Mouse (Mus musculus) monocyte, adult 2 months (primary cell): ENCODE measurements around the gene Pidd1.

ENCODE experiments used
- DNase-seq, 2 experiments: peaks; one replicate each; pipeline ENCODE4 v3.0.0; 2022; ENCODE audit warnings: low spot score in 2 of 2, low read depth in 1 of 2

Pidd1 gene

DNA sequence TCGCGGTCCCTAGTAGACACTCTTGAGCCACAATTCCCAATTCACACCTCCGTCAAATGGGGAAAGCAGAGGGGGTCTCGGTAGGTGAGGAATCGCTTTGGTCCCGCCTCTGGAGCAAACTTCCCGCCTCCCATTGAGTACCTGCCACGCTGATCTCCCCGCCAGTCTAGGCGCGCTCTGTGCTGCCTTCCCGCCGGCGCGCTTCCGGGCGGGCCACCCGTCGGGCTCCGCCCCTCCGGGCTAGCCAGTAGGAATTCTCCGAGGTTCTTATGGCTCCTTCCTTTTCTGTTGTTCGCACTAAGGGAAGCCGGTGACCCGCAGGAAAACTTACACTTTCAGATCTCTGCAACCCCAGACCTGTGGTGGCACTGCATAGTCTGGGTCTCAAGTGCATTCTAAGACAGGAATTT lies at the start of gene Pidd1:
Pidd1 (minus strand) TSS at position 198 of the 410 bp plus-strand sequence.
- no peak for DNase-seq

DNA sequence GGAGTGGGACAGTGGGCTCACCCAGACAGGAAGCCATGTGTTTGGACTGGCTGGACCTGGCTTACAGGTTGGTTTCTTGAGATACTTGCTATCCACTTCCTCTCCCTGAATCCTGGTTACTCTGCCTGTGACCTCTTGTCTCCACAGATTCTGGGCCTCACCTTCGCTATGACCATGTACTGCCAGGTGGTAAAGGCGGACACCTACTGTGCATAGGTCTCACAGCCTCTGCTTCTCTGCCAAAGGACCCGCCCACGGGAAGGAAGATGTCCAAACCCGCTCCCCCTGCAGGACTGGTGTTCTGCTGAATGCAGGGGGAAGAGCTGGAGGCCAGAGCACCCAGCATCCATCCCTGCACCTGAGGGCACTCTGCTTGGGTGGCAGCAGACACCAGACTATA lies 48.9 kb upstream of the Pidd1 start:
- no peak for DNase-seq

DNA sequence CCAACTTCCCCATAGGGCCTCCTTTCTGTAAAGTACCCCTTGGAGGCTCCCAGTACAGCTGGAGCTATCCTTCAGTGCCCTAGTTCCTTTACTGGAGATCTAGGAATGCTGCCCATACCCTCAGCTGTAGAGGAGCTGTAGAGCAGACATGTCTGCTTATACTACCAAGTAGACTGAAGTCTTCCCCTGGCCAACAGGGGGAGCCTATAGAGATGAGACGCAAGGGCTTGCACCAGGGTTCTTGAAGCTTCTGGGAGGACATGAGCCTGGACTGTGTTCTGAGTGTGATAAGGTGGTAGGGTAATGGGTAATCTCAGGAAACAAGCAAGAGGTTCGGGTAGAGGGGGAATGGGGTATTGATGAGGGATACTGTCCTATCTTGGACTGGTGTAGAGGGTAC lies 47.3 kb upstream of the Pidd1 start:
- no peak for DNase-seq

DNA sequence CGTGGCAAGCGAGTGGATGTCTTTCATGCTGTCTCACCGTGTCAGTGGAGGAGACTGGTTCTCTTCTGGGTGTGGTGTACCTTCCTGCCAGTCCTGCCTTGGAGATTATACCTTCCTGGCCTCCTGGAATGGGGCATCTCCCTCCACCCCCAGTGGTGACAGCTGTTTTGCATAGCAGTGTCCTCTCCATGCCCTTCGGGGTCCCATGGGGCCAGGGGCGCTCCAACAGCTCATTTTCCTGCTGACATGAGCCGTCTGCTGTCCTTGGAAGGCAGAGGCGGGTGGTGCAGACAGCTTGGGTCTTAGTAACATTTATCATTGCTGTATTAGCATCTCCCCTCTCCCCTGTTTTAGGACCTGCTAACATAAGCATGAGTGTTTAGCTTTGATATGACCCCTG lies 43.3 kb upstream of the Pidd1 start:
- DNase-seq: no peak

DNA sequence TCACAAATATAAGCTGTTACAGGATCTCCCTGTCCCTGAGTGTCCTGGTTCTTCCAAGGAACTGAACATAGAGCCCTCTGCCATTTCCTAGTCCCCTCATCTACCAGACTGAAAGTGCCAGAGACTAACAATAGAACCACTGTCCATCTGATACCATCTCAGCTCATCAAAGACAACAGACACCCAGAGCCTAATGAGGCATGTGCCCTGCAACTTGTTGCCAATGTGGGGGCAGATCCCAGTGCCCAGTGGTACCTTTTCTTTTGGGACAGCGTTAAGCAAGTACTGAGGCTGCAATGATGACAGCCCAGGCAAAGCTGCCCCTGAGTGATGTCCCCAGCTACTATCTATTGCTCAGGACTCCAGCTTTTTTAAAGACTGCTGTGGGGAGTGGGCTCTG lies 42.4 kb upstream of the Pidd1 start:
- no peak for DNase-seq

DNA sequence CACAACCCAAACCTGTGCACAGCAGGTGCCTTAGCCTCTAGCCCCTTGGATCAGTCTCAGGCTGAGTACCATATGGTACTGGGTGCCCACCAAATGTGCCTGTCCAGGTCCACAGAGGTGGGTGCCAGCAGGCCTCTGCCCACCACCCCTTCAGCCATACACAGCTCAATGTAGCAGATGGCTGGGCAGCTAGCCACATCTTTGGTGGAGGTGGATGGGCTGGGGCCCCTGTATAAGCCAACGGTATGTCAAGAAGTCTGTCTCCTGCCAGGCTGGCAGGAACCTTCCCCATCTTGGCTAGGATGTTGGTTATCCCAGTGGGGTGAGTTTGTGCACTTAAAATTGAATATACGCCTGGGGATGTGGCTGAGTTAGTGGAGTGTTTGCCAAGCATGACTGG lies 41.8 kb upstream of the Pidd1 start:
- no peak for DNase-seq

DNA sequence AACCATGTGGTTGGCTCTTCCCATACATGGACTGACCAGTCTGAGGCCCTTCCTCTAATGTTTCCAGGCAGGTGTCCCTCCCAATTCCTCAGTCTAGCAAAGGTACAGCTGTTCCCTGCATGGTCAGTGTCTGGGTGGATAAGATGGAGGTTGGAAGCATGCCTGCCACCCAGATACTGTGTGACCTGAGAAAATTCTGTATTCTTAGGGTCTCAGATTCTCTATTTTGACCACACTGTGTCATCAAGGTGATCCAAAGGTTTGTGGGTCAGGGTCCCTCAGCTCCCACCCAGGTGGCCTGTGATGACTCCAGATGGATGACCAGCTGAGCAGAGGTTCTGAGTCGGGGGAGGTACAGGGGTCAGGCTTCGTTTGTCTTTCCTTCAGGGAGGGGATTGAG lies 41.4 kb upstream of the Pidd1 start:
- no peak for DNase-seq

DNA sequence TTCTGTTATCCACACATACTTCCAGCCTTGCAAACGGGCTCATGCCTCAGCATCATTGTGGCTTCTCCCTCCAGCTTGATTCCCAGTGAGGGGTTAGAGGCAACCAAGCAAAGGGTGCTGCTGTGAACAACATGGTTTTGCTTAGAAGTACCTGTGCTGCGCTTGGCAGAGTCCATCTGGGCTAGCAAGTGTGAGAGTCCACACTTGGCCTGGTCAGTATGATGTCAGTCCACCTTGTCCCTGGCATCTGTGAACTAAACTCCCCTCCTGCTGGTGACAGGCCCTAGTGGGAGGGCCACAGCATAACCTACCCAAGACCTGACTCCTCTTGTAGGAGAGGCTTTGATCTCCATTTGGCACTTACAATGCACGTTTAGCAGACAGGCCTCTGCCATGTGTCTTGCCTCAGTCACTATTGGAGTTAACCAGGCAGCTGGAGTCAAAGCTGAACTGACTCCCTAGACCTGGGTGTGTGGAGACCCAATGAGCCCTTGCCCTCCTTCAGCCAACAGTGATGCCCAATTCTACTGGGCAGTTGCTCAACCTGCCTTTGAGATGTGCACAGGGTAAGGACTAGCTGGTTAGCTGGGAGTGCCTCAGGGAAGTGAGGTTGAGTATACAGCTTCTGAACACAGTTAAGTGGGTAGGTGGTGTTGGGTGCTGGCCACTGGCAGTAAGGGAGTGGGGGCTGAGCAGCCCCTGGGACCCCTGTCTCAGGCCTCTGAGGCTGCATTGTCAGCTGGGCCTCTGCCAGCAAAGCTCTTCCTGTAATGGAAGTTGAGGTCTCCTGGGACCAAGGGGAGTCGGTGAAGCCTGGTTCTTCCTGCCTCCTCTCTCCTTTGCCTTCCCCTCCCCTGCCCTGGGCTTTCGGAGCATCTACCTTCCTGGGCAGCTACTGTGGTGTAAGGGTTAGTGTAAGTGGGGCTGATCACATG lies 40.6 kb upstream of the Pidd1 start:
- no peak for DNase-seq

DNA sequence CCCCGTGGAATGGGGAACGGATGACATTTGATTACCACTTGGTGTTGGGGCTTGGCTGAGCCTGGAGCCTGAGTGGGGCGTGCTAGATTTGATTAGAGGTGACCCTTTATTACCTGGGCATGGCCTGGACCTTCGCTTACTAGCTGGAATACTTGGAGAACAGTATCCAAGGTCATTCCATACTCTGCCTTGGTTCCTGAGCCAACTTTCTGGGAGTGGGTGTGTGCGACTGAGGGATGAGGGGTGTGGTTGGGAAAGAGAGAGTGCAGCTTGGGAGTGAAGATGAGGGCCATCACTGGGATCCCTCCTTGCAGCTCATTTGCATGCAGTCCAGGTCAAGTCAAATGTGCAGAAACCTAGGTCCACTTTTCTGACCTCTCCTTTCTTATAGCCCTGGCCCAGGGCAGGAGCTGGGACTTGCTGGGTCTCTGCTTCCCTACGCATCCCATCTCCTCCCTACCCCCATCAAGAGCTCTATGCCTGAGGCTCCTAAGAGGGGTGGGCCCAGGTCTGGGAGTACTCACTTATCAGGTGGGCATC lies 39.4 kb upstream of the Pidd1 start:
- DNase-seq: no peak

DNA sequence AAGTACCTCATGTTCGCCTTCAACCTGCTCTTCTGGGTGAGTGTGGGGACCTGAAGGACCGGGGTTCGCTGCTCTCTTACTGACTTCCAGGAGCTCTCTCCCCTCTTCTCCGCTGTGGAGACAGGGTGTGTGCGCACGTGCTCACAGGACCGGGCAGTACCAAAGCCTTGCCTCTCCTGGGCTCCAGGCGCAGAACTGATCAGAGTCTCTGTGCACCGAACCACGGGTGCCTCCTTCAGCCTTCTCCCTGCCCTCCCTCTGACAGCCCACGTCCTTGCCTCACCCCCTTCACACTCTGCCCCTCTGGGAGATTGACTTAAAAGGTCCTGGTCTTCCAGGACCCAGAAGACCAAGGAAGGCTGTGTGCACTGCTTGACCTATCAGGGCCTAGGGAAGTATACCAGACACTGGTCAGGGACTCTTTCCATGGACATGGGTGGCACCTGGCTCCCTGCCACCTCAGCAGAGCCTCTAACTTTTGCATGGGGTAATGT lies 38.8 kb upstream of the Pidd1 start:
- DNase-seq: no peak

DNA sequence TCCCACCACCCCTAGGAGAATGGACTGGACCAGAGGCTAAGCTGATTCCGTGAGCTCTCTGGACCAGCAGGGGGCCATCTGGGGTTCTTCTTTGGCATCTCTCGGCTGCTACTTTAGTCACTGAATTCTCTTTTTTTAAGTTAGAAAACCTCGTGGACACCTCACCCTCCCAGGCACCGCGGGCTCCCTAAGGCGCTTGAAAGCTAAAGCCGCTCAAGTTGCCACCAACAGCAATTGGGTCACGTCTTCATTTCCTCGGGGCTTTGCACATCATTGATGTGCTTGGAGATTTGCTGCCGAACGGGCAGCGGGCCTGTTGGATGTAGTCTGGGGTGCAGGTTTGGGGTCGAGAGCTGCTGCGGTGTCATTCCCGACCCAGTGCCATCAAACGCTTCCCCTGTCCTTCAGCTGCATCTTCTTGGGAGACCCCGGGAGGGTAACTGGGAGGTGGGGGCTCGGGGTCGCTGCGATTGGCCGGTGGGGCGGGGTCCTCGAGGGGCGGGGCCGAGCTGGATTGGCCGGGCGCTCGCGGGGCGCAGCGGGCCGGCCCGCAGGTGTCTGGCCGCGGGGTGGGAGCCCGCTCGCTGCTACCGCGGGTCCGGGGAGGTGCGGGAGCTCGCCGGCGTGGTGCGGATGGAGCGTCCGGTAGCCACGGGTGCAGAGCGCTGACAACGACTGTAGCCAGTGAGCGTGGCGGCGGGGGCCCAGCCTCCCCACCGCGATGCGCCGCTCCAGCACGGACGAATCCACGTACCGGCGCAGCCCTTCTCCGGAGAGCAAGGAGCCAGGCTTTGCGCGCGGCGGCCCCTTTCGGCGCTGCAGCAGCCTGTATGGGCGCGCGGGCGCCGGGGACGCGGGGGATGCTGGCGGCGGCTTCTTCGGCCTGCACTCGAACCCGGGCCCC lies 37.9 kb upstream of the Pidd1 start:
- no peak for DNase-seq

DNA sequence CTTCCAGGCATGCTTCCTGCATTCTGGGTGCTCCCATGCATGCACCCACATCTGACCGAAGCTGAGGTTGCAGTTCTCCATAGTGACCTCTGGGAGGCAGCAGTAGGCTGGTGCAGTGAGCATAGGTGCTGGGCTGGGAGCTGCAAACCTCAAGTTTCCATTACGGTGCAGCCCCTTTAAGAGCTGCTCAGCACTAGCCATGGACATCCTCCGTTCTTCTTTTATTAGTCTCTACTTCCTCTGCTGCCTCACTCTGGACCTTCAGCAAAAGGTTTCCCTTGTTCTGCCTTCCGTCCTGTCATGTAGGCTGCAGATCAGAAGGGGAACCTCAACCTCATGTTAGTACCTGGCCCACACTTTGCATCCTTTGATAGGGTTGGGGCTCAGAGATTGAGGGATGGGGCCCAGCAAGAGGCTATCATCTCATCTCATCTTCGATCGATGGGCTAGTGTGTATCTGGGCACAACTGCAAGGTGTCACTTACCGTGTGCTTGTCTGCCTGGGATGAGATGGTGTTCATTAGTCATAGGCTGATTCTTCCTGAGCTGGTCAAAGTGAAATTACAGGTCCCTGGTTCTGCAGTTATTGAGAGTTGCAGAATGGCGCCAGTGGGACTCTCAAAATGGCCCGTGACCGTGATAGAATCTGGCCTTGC lies 37.1 kb upstream of the Pidd1 start:
- peak in 1 of 2 experiments; percentile 52 for DNase-seq

DNA sequence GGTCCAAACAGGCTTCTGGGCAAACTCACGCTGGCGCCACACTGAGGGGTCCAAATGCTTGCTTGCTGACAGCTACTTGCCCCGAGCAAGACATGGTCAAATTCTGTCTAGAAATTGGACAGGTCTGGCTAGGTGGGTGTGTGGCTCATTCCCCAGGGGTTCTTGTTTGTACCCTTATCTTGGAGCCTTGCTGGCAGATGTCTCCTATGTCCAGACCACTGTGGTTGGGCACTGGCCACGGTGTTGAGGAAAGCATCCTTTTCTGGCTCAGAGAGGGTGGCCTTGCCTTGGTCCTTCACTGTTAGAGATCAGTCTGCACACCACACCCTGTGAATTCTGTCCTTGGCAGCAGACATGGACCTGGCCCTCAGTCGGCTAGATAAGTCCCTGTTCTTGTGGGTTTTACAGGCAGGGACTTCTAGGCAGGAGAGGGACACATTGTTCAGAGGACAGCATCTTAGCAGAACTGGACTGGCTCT lies 34.5 kb upstream of the Pidd1 start:
- no peak for DNase-seq

DNA sequence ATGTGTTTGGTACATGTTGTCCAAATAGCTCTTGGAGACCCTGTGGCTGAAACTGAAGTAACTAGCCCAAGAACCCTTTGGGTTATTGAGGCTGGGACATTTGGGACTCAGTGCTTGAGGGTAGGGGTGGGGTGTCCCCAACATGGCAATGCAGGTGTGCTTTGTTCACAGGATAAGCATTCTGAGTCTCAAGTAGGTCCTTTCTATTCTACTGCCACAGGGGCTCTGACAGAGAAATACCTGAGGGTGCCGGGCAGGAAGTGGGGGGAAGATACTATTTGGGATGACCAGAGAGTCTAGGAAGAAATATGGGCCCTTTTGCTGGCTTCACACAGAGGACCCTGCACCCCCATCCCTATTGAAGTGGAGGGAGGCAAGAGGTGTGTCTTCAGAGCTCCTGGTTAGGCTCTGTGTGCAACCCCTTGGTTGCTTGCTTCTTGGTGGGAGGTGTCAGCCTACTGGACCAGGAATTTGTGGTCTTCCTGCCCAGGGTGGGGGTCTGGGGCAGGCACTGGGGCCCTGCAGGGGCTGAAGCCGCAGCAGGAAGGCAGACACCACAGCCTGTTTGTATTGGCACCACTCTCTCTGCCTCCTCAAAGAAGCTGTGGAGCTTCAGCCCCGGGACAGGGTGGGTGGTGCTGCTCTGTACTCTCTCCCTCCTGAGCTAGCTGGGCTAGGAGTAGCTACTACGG lies 33.9 kb upstream of the Pidd1 start:
- DNase-seq: no peak

DNA sequence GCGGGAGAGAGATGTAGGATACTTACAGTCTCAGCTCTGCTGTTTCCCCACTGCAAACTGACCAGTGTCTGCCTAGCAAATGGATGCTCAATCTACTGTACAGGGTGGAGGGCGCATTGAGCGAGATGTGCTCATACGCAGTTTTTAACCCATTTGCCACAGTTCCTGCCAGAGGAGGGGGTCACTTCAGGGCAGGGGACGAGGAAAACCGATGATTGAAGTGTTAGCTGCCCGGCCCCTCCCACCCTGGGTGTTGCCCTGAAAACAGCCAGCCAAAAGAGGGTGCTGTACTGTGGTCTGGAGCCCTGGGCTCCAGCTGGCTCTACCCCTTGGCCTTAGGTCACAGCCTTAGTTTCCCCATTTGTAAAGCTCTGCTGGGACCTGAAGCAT lies 33.2 kb upstream of the Pidd1 start:
- no peak for DNase-seq

DNA sequence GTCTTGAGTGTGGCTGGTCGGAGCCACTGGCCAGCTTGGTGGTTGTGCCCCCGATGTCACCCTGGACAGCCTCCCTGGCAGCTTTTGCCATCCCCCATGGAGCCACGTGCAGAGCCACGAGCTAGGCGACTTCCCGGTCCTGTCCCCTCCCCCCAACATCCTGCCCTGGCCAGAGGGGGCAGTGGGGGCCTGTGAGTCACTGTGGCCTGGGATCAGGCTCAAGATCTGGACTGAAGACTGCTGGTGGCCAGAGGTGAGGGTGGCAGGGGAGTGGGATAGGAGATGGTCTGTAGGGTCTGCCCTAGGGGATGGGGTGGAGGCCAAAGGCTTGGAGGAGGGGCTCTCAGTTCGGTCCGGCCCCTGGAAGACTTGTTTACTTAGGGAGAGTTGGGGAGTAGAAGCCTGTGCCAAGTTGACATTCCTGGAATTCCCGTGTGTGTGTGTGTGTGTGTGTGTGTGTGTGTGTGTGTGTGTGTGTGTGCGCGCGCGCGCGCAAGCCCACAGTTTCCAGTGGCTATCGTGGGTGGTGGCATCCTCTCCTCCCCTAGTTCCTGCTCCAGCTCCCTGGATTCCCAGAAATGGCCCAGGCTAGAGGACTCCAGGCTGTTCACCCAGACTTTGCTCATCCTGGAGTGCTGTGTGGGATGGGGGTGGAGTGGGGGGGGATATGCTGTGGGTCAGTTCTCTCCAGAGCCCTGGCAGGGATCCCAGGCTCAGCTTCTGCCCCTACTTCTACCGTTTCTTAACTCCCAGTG lies 32.6 kb upstream of the Pidd1 start:
- no peak for DNase-seq

DNA sequence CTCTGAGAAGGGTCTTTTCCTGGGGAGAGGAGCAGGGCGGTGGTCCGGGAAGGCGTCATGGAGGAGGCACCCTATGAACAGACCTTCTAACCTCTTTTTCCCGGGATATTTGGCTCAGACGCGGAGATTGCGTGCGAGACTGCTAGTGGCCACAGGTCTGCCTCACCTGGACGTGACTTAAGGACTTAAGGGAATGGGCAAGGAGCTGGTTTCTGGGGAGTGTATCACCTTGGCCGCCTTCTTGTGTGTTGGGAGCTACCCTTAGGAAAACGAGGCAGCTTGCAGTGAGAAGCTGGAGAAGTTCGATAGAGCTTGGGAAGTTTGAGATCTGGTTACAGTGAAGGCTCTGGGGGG lies 32.0 kb upstream of the Pidd1 start:
- no peak for DNase-seq

DNA sequence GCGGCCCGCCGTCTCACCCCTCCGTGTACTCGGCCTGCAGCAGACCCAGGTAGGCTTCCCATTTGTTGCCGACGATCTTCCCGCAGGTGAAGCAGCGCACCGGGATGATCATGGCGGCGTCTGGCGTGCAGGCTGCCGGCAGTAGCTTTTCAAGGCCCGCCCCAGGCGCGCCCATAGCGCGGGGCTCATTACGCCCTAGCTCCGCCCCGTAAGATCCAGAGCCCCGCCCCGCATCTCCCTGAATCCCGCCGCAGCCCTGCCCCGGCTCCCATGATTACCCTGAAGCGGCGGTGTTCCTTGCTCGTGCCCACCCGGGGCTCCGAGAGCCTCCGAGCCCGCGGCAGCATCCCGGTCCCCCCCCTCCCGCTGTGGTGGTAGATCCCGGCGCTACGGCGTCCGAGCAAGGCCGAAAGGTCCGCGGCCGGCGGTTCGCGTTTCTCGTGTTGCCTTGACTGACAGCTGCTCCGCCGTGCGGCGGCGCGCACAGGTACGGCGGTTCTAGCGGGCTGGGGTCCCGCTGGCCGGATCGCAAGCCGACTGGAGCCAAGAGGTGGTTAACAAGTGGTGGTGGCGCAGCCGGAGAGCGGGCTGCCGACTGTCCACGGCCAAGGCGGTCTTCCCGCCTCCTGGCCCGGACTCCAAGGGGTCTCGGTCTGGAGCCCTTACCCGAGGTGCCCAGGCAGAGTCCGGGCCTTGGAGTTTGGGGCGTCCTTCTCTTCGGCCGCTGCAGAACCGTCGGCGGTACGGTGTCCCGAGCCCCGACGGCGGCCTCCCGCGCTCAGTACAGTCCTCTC lies 31.4 kb upstream of the Pidd1 start, which contains the start of the genes Polr2l and Tspan4:
Polr2l (minus strand) TSS at position 122 of the 794 bp plus-strand sequence.
Tspan4 (plus strand) TSS at position 230 of the 794 bp plus-strand sequence.
- peak; percentile 56 to 72 for DNase-seq

DNA sequence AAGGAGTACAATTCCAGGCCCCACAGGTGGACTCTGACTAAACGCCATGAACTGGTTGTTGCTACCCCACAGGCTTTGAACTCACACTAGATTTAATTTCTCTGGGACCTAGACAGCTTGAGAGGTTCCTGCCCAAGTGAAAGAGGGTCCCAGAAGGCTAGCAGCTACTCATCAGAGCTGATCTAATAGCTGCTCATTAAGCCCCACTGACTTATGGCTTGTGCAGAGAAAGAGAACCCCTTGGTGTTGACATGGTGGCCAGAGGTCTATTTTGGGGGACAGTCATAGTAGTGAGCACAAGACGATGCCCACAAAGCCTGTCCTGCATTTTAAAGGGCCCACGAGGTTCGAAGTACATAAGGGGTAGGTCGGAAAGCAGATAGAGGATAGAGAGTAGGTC lies 30.3 kb upstream of the Pidd1 start:
- no peak for DNase-seq
